Mouse (Mus musculus) large intestine, adult 2 months (tissue): ENCODE data around the gene Rae1. TPM values are rescaled to one million over a fixed set of nuclear protein-coding genes. Genes with fewer than 3 reads are reported as not detected.

Source experiments
- polyA plus RNA-seq: library from polyadenylated mRNA; depleted of rRNA; stranded (reverse); fragments of >200 nt; gene quantifications from 2 replicates; pipeline ENCODE4 v1.2.3, GENCODE M21; 2012; rRNA removed

Gene Rae1
- polyA plus RNA-seq, 1 experiment: 51.8 TPM

Other genes with a start within 250 kb of the Rae1 start
- 10.8 and 14.4 TPM in 2 replicates for gene Bmp7, start 59.8 kb upstream of the Rae1 start, polyA plus RNA-seq
- gene Spo11, start 22.4 kb upstream of the Rae1 start, polyA plus RNA-seq: 0.63 and 1.3 TPM in 2 replicates
- gene Rbm38, start 20.4 kb downstream of the Rae1 start, polyA plus RNA-seq: 70.9 and 83.8 TPM in 2 replicates
- not detected in 2 replicates for gene Ctcfl, start 119.4 kb downstream of the Rae1 start, polyA plus RNA-seq
- 6.6 and 48.2 TPM in 2 replicates for gene Pck1, start 152.9 kb downstream of the Rae1 start, polyA plus RNA-seq
- gene Zbp1, start 218.8 kb downstream of the Rae1 start, polyA plus RNA-seq: 62.1 and 90.8 TPM in 2 replicates